Mouse (Mus musculus) testis, adult 2 months (tissue): Measurements from ENCODE around the gene Clca2.

ENCODE experiments used
- CTCF ChIP-seq: fragments of 200-500 bp; IDR thresholded peaks from 2 replicates; pipeline ENCODE4 v1.5.1; 2012; ENCODE audit warnings: low read depth, mild to moderate bottlenecking, inconsistent platforms, low read length, moderate library complexity; ENCODE audit not compliant: control insufficient read depth, insufficient read depth, insufficient replicate concordance
- POLR2A ChIP-seq: fragments of 200-500 bp; IDR thresholded peaks from 2 replicates; pipeline ENCODE4 v1.6.1; 2012; ENCODE audit warnings: low read depth, mild to moderate bottlenecking, inconsistent platforms, low read length, moderate library complexity; ENCODE audit not compliant: control insufficient read depth

DNA sequence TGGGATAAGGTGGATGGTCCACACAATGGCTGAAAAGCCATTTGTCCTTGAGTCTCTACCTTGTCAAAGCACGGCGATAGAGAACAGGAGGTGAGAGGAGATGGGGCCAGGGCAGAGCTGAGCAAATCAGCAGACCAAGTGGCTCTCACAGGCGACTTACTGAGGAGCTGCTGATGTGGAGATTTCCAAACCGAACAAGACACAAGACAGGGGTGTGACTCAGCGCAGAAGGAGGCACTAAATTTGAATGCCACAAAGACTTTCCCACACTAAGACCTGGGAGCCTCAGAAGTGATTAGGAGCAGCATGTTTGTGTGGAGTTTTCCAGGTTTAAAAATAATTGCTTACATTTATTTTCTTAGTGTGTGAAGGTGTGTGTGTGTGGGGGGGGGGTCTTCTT is 4.5 kb upstream of the Clca2 start:
- TF ChIP-seq CTCF = no peak
- TF ChIP-seq POLR2A = no peak
